Mouse (Mus musculus) kidney, adult 18-20 months (tissue): ENCODE data around the gene Tmem191c.

Experiments
- DNase-seq: peaks from one replicate; pipeline ENCODE4 v3.0.0; 2021

Tmem191c gene

DNA sequence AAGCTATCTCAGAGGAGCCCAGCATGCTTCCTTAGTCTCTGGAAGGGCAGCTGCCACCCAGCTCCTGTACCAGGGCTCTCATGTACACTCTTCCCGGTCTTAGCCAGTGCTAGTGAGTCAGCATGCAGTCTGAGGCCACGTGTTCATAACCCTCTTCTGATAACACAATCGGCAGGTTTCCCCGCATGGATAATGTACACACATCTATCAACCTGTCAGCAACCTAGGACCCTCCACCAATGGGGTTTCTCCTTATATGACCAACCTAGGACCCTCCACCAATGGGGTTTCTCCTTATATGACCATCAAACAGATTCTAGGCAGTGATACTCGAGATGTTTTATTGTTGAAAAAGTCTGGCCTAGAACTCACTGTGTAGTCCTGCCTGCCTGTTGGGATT lies 7.9 kb upstream of the Tmem191c start:
- DNase-seq, result no peak

DNA sequence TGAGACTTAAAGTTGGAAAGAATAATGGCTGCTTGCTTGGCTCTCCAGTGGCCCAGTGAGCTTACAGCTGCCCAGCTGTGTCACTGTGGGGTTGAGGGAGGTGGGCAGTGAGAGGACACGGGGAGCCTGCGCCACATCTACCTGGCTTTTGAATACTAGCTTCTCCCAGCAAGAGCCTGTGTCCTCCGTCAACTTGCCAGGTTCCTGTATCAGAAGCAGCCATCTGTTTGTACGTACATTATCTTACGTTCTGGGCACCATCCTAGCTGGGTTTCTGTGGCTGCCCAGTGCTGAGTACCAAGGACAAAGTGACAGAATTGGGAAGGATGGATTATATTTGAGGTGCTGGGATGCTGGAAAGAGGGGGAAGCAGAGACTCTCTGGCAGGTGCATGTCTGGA lies 6.0 kb upstream of the Tmem191c start:
- no peak for DNase-seq

DNA sequence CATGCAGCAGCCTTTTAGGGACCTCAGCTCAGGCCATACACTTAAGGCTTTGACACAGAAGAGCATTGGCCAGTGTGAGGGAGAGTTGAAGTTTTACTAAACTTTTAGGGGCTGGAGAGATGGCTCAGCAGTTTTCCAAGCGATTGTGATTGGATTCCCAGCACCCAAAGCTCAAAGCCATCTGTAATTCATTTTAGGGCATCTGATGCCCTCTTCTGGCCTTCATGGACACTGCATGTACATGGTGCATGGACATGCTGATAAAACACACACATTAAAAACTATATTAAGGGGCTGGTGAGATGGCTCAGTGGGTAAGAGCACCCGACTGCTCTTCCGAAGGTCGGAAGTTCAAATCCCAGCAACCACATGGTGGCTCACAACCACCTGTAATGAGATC lies 4.8 kb upstream of the Tmem191c start:
- DNase-seq, result peak; percentile 72

DNA sequence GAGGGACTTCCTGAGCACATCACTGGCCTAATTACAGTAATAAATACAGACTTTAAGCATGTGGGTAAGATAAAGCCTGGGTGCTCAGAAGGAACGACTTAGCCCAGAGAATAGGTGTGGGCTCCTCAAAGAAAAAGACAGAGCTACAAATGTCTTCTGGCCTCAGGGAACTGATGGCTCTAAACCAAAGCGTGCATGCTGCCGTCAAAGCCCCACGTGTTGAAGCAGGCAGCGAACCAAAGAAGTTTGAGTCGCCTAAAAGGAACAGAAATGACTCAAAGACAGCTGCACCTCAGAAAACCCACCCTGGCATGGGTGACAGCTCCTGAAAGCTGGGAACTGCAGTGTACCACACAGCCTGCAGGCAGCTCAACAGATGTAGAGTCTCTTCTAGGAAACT lies 4.0 kb upstream of the Tmem191c start:
- DNase-seq, result no peak

DNA sequence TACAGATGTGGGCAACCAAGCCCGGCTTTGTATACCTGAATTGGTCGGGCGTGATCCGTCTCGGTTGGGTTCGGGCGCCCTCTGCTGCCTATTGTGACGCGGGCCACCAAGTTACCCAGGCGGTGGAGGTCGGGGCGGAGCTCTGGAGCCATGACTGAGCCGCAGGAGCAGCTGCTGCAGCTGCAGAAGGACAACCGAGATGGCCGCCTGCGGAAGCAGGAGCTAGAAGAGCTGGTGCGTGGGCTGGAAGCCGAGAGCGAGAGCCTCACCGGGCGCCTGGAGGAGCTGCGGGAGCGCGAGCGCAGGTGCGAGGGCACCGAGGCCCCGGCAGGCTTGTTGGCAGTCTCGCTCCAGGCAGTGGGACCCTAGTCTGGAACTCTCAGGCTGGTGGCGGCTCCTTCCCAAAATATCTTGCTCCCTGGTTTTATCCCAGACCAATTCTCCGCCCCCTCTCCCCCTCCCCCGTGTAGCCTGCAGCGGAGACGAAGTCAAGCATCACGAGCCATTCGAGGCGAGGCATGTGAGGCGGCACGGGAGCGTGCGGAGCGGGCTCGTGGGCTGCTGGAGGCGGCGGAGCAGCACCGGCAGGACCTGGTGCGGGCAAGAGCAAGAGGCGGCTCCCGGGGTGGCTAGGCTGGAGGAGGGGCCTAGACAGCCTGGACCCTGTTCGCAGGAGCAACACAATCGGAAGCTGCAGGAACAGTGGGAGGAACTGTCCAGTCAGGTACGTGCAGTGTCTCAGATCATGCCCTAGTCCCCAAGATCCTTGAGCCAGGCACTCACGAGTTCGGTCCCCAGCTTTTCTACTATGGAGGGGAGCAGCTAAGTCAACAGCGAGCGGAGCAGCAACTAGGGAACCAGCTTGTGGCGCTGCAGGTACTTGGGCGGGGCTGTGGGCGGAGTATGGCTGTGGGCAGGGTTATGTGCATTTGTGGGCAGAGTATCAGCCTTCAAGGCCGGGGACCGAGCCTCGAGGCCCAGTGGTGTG lies 581 bp downstream of the Tmem191c start:
- peak; percentile 95 for DNase-seq

DNA sequence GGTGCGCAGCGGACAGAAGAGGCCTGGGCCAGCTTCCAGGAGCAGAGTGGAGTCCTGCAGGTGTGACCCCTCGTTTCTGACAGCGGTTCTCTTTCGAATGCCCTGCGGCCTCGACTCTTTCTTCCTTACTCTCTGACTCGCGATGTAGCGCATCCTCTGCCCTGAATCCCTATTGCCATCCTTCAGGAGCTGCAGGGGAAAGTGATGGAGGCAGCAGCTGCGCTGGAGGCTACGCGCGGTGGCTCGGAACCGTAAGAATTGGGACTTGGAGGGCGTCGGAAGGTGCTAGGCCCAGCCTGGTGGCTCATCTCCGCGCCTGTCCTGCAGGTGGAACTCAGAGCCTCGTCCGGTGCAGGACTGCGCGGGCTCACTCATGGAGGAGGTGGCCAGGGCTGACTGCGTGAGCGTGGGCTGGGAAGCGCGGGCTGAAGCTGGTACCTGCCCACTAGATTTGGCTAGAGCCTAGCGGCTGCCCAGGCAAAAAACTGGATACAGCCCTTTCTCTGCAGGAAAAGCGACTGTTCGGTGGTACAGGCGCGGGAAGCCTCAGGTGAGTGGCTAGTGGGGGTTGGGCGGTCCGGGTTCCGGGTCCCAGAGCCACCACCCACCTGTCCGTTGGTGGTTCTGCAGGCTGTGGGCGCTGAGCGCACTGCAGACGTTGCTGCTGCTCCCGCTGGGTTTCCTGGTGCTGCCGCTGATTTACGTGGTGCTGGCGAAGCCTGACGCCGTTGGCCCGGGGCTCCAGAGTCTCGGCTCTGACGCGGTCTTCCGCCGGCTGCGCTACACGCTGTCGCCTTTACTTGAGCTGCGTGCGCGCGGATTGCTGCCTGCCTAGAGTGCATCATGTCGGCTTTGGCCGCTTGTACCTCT lies 1.7 kb downstream of the Tmem191c start:
- DNase-seq, result peak; percentile 31

DNA sequence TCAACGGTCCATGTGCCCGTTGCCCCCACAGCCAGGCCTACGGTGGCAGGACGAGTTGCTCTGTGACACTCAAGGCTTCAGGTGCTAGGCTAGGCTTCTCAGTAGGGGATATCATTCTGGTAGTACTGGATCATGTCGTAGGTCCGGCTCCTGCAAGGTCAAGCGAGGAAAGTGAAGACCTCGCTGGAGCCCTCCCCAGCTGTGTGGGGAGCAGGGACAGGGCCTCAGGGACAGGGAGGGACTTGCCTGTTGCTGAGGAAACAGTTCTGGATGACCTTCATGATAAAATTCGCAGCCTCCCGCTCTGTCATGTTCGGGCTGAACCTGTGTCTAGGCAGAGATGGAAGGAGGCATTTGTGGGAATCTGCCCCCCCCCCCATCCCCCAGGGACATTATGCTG lies 4.6 kb downstream of the Tmem191c start:
- no peak for DNase-seq

DNA sequence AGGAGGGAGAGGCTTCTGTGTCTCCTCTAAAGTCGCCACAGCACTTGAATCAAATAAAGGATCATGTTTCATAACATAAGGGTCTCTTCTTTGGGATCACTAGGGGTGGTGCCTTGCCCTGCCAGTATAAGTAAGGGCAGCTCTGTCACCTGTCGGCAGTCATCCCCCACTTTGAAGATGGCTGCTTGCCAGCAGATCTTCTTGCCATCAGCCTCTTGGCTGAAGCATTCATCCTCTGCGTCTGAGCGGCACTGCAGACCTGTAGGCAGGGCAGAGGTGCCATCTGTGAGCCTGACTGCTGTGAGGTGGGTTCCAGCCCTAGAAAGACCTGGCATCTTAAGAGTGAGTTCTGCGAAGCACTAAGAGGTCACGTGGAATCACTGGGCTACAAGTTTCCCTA lies 7.3 kb downstream of the Tmem191c start:
- DNase-seq, result no peak

DNA sequence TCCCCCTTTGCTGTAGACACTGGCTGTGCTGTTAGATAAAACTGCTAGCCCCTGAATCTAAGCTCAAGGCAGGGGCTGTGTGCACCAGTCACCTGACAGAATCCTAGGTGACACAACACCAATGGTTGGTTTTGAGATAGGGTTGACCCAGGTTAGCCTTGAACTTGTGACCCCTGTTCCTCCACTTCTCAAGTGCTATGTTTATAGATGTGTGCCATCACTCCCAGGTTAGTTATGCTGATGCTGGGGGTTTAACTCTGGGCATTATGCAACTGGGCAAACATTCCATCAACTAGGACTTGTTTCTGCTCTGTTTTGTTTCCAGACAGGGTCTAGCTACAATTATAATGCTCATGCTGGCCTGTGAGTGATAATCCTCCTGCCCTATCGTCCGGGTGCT lies 11.2 kb downstream of the Tmem191c start:
- no peak for DNase-seq

DNA sequence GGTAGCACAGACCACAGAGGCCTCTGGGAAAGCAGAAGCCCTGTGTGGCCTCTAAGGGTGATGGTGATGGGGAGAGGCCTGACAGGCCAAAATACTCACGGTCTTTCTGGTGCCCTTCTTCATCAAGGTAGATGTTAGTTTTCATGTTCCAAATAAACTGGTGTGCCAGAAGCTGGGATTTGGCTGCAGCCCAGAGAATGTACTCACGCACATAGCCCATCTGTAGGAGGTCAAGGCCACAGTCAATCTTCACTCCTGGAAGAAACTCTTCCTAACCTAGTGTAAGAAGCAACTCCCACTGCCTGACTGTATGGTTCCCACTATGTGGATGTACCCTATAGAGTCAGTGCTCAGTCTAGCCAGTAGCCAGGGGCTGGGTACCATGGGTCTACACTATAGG lies 15.1 kb downstream of the Tmem191c start:
- DNase-seq, result no peak

DNA sequence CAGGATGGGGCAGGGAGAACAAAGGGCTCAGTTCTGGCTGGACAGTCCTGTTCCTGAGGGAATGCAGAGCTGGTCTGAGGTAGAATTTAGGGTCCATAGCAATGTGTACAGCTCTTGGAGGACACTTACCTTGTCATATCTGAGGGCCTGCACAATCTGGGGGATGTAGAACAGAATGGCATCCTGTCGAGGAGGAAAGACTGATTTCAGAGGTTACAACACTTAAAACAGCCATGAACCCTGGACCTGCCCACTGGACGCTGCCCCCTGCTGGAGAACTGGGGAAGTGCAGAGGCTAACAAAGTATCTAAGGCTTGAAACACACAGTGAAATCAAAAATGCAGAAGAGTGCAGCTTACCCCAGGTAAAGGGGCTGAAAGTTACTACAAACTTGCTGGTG lies 16.9 kb downstream of the Tmem191c start:
- peak; percentile 79 for DNase-seq

DNA sequence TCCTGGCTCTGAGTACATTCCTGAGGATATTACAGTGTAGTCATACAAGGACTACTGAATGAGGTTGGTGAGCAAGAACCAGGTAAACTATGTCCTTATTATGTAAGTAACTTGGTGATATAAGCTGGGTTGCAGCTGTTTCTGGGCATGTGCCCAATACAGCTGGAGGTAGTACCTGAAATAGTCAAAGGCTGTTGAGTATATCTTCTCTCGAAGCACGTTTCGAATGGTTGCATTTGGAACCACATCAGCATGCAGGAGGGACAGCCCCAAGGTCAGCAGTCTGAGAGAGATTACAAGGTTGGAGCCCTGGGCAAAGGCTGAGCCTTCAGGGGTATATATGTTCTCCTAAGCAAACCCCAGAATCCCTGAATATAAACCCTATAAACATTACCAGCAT lies 24.9 kb downstream of the Tmem191c start:
- no peak for DNase-seq

DNA sequence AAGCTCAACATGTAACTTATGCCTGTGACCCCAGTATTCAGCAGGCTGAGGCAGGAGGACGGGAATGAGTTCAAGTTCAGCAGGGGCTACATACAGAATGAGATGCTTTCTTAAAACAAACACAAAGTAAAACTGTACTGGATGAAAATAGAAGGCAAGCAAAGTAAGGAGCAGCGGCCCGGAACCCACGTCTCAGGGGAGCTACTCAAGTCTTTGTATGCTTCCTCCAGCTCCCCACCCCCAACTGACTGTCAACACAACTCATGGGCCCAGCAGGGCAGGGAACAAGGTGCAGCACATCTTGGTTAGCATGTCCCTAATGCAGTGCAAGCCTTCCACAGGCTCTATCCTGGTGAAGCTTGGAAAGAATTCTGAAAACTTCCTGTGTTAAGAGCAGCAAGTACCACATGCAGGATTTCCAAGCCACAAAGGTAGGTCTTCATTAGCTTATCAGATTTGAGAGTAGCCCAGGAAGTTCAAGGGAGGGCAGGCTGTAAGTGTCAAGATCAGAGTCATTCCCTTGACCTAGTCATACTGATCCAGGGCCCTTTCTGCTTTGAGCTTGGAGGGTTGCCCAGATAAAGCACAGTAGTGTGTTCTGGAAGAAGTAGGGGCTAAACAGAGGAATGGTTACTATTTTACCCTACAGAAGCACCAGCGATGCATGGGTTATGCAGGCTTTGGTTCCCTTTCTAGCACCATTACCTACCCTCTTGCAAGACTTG lies 27.8 kb downstream of the Tmem191c start:
- no peak for DNase-seq

DNA sequence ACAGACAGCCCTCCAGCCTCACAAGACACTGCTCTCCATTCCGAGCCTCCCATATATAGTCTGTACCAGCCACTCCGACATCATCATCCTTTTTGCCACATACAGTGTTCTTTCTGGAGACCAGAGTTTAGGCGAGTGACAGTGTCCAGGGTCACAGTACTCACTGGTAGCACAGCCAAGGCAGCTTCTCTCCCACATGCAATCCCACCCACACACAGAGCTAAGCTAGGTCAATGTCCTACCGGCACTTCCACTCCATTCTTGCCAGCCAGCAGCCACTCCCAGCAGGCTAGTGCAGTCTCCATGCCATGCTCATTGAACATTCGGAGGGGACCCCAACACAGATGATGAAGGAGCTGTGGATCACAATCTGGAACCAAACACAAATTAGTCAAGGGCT lies 31.6 kb downstream of the Tmem191c start:
- DNase-seq, result no peak

DNA sequence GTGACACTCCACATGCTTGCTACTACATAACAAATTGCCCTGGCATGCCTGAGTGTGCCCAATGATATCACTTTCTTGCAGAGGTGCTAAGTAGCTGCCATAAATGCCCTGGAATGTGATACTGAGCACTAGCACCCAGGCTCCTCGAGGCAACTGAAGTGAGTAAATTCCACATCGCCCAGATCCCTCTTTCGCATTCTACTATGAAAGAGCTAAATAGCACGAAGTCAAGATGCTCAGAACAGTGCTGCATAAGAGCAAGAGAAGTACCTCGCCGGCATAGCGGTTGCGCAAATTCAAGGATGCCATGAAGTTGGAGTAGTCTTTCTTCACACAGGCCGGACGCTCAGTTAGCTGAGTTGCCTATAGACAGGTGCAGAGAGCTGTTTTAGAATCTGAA lies 33.2 kb downstream of the Tmem191c start:
- no peak for DNase-seq

DNA sequence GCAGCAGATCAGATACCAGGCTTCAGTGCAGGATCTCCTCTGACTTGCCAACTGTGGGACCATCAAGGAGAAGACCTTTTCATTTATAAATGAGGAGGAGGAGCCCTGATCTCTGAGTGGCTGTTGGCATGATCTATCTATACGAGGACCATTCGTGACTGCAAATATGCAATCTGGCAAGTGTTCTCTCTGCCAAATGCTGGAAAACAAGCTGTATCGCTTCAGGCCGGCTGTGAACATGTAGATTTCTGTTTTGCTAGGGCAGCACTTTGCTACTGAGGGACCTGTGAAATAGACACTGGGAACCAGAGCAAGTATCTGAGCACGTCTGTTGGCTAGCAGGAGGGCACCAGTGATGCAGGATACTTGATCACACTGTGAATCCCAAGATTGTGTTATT lies 36.7 kb downstream of the Tmem191c start:
- no peak for DNase-seq

DNA sequence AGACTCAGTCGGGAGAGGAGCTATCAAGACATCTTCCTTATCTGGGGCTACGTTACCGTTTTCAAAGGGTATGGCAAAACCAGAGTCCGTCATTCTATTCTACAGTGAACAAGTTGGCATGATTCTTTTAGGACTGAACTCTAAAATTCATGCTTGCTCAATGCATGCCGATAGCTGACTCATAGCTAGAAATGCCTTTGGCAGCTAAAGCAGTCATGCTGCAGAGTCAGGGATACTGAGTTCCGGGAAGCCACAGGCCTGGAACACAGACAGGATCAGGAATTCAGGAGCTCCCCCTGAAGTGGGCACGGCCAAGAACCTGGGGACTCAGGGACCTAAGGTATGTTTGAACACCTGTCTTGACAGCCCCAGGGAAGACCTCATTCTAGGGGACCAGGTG lies 40.7 kb downstream of the Tmem191c start:
- no peak for DNase-seq

DNA sequence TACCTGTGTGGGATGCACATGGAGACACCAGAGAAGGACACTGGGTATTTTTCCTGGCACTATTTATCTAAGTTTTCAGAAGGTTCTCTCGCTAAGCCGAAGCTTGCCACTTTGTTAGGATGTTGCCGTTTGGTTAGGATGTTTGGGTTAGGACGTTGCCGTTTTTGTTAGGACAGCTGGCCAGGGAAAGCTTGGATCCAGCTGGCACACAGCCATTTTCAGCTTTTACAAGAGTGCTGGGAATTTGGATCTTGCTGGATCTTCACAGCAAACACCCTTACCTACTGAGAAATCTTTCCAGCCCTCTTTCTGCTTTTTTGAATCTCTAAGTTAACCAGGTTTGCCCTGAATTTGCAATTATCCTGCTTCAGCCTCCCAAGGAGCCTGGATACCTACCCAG lies 45.6 kb downstream of the Tmem191c start:
- no peak for DNase-seq

DNA sequence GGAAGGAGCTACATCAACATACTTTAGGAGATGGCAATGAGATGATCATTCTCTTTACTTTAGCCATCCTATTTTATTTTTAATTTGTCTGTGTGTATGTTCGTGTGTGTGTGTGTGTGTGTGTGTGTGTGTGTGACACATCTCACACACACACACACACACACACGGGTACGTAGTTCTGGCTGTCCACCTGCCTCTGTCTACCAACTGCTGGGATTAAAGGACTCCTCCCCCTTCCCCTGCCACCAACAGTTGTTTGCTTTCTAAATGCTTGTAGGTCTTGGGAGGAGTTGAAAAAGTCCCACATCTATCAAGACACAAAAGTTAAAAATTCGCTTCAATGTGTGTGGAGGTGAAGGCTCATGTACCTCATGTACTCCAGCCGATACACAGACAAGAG lies 48.9 kb downstream of the Tmem191c start:
- no peak for DNase-seq

DNA sequence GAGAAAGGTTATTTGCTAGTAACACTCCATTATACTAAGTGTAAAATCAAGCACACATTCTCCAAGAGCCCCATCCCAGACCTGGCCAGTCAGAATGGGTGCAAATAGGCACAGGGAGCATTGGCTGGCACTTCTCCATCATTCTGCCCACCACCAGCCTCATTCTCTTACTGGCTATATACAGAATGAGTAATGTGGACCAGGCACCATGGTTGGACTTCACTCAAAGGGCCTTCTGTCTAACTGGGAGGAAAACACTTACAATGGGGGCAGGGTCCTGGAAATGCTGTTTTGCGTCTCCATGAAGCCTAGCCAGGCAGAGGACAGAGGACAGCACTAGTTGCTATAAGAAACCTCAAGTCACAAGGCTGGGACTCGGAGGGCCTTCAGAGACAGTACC lies 50.2 kb downstream of the Tmem191c start:
- no peak for DNase-seq

DNA sequence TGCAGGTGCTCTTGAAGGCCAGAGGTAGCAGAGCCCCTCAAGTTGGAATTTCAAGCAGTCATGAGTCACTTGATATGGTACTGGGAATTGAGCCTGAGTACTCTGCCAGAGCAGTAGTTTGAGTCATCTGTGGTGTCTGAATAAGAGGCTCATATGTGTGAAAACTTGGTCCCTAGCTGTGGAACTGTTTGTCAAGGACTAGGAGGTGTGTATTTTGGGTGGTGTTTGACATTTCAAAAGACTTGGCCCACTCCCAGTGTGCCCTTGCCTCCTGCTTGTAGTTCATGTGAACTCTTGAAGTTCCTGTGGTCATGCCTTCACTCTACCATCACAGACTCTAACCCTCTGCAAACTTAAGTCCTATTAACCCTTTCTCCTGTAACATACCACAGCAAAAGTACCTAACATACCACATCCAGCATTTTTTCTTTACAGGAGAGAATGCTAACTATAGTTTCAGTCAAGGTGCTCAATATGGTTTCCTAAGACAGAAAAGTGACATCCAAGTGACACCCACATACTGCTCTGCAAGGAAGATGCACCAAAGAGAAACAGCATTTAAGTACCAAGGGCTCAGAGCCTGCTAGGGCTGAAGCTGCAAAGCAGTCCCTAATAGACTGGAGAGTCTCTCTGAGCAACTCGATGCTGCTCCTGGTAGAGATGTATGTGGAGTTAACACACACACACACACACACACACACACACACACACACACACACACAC lies 54.1 kb downstream of the Tmem191c start:
- no peak for DNase-seq

DNA sequence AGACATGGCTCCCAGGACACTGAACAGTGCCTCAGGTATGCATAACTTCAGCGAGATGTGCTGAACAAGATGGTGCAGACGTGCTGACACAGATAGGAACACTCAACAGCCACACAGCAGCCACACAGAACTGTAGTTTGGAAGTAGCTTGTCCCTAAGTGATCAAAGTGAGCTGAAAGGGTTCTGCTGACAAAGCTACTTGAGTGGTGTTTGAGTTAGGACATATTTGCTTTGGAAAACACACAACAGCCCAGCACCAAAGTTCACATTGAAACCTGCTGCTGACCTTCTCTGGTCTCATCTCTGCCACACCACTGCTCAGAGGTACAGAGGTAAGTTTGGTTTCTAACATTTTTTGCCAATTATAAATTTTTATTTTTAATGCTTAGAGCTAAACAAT lies 55.2 kb downstream of the Tmem191c start, which contains the start of gene Serpind1:
Serpind1 (plus strand) TSS at position 256 of the 400 bp plus-strand sequence.
- no peak for DNase-seq
